Mouse (Mus musculus): Measurements from ENCODE around the gene Mettl22.

Gene Mettl22

DNA sequence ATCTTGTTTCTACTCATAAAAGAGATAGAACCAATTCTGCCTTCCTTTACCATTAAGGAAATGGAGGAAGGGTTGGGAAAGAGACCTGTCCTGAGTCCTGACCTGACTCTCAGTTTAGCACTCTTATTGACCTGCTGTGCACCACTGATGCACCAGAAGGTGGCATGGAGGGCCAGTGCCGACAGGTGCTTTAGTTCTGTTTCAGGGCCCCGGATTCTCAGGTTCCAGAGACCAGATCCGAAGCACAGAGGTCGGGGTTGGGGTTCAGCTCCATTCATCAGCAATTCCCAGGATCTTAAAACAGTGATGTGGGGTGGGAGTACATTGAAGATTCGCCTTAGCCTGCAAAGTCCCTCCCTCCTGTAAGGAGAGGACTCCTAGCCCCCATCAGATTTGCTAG, 42.2 kb downstream of the Mettl22 start:
- DNase-seq (ENCODE audit: low spot score) = no peak

DNA sequence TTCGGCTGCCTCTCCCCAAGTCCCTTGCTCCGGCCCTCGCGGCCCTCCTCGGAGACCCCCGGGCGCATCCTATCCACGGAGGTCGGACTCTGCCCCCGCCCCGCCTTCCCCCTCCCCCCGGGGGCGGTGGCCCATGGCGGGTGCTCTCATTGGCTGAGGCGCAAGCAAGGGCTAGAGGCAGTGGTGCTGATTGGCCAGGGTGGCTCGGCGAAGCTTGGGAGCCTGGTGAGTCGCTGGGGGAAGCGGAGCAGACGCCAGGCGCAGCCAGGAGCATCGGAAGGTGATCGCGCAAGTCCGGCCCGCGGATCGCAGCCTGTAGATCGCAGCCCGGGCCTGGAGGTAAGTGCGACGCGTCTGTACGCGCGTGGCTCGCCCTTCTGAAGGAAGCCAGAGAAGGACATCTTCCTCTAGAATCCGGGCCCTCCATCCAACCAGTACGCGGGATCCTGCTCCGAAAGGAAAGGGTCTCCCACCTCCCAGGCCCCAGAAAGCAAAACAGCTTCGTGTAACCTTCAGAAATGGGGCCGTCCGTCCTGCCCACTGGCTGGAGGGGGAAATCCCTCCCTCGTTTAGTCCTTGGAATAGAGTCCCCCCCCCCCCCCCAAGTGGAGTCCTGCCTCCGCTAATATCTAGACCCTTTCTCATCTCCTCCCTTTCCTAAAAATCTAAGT, 42.8 kb downstream of the Mettl22 start, which contains the start of gene Abat:
Gene Abat, plus strand, starts transcription at position 194 of the 671 bp plus-strand sequence.
- DNase-seq (ENCODE audit: low spot score) = peak; percentile 35

DNA sequence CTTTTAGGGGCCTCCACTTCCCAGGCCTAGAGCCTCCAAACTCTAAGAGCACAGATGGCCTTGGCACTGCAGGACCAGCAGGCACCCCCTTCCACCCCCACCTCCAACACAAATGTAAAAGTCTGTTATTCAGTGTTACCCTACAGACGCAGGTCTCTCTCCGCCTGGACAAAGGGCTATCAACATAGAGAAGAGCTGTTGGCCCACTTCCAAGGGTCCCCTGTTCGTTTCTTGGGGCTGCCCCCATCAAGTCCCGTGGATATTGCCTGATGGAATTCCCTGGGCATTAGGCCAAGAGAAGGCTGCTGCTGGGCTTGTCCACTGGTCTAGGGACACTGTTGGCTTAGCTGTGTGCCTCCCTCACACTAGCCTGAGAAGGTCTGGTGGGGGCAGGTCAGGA, 43.6 kb downstream of the Mettl22 start:
- DNase-seq (ENCODE audit: low spot score) = no peak

DNA sequence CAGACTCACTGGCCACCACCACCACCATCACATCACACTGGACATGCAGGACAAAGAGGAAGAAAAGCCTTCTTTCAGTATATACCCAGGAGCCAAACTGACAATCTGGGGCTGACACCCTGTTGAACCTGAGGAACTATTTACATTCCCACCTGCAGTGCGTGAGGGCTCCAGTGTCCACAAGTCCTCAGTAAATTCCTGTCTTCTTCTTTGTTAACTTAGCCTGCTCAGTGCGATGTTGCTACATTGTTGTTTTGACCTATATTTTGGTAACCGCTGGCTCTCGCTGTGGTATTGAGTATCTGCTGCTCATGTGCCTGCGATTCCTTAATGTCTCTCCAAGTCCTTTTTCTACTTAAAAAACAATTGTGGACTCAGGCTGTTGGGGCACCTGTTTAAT, 49.9 kb downstream of the Mettl22 start:
- no peak for DNase-seq (ENCODE audit: low spot score)

DNA sequence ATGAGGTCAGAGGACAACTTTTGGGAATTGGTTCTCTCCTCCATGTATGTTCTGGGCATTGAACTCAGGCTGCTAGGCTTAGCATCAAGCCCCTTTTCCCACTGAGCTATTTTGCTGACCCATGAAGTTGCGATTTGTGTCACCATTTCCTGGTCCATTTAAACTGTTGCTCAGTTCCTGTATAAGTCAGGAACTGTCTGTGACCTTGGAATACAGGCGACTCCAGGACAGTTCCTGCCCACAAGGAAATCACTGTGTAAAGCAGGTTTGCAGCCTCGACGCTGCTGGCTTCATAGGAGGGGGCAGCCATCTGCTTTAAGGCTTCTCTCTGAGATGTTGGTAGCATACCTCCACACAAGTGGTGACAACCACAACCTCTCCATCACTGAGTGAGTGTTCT, 50.7 kb downstream of the Mettl22 start:
- no peak for DNase-seq (ENCODE audit: low spot score)

DNA sequence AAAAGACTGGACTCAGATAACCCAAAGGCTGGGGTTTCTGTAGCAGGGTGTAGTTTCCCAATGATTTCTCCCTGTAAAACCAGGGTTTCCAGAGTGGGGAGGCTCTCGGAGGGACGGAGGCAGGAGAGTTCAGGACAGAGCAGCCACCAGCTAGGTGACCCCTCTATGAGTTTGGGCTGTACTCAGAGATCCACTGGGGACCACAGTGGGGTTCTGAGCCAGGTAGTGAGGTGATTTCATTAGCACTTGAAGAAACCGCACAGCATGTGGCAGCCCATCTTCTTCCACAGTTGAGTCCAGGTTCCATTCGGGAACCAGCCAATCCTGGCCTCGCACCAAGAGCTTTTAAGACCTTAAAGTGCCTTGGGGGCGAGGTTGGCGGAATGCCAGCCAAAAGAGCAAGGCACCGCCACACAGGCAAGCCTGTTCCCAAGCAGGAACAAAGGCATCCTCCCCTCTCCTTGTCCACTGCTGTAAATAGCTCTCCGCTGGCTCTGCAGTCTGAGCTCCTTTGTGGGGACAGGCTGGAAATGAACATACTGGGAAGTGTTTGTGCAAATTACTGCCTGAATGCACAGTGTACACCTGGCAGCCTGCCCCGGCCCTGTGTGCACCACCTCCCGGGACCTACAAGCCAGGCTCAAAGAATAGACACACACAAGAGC, 53.0 kb downstream of the Mettl22 start:
- no peak for DNase-seq (ENCODE audit: low spot score)

DNA sequence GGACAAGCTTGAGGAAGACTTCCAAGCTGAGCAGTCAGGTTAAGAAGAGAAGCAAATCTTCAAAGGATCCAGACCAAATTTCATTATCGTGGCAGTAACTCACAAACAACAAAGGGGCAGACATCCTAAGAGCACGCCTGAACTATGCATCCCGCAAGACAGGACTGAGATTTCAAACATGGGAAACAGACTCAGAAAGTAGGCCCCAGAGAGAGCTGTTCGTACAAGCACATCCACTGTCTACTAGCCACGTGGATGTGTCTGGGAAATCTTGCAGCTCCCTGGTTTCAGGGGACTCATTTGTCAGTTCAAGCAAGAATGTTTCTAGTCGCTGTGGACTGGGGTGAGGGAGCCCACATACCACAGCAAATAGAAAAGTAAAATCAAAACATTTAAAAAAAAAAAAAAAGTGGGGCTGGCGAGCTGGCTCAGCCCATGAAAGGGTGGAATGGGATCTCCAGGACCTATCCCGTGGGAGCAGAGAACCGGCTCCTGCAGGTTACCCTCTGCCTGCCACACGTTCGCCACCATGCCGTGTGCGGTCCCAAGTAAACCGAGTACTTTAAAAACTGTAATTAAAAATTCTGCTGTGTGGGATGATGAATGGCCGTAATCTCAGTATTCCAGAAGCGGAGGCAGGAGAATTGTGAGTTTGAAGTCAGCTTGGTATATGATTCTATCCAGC, 53.7 kb downstream of the Mettl22 start:
- no peak for DNase-seq (ENCODE audit: low spot score)

DNA sequence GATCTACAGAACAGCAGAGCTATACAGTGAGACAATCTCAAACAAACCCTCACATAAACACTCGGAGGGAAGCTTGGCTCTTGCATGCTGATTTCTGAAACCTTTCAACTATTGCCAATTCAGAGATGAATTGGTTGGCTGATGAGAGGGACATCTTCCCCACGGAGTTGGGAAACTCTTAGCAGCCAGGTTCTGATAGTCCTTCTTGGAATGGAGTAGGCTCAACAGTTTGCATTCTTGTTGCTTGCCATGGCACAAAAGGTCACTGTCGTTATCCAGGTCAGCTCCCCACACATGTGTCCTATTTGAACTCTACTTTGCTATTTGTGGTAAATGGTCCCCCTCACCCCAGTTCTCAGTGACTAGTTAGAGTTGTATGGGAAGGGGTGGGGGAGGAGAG, 54.7 kb downstream of the Mettl22 start:
- no peak for DNase-seq (ENCODE audit: low spot score)

DNA sequence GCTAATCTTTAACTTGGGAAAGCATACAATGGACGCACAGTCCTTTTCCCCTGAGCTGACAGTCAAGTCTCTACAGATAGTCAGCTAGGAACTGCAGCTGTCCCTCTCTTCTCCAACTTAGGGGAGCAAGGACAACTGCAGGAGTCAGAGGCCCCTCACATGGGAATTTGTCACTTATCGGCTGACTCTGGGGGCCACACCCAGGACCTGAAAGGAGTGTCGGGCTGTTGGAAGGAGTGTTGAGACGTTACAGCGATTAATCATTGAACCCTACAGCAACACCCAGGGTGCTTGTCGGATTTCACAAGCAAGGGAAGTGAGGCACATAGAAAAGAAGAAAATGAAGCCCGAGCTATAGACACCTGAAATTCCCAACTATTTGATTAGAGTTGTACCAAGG, 55.3 kb downstream of the Mettl22 start:
- no peak for DNase-seq (ENCODE audit: low spot score)

DNA sequence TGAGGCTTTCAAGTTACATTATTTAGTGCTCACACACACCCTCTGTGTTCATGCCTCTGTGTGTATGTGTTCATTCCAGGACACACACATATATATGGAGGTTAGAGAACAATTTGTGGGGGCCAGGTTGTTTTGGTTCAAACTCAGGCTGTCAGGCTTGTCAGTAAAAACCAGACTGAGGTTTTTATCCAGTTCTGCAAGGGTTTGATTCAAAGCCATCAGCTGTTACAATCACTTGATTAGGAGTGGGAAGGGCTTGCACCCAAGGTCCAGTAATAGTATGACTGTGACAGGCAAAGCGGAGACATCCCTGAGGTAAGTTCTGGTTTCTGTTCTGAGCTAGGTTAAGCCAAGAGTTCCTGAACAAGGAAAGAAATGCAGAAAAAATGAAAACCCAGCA, 58.8 kb downstream of the Mettl22 start:
- no peak for DNase-seq (ENCODE audit: low spot score)

DNA sequence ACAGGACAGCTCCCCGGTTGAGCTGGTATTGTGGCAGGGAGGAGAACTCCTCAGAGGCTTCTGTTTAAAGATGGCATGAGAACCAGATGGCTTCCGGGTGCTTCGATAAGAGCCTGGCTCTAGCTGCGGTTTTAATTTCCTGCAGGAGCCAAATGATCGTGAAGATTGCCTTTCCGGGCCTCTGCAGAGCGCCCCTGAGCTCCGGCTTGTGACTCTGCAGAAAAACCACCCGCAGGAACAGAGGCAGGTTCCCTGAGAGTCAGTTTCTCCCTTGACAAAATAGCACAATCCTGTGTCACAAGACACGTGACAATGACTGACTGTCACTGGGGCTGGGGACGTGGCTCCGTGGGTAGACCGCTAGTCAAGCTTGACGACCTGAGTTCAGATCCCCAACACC, 59.4 kb downstream of the Mettl22 start:
- peak; percentile 23 for DNase-seq (ENCODE audit: low spot score)

DNA sequence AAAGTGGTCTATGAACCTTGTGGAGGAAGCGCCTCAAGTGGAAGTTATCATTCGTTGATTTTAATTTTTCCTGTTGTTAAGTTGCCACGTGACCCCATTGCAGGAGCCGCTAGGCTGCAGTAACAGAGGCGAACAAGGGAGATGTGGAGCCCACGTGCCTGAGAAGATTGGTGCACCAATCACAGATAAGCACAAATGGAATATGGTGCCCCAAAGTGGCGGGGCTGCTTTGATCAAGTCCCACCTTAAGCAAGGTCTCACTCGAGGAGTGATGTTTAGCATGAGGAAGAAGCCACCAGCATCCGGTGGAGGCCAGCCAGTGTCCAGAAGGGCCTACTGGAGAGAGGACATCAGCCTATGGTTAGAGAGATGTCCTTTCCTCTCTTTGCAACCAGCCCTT, 61.9 kb downstream of the Mettl22 start:
- no peak for DNase-seq (ENCODE audit: low spot score)

DNA sequence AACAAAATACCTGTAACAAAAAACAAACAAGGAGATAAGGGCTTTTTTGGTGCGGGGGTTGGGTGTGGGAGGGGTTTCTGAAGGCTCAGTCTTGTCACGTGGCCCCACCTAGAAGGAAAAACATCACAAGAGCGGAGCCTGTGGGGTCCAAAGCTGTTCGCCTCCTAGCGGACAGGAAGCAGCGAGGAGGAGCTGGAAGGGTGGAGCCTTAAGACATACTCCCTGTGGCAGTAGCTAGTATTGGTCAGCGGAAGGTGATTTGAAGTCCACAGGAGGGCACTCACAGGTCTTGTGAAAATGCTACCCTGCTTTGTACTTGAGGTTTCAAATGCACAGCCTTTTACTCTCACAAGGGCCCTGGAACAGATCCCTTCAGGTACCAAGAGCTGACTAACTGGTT, 62.3 kb downstream of the Mettl22 start:
- no peak for DNase-seq (ENCODE audit: low spot score)

DNA sequence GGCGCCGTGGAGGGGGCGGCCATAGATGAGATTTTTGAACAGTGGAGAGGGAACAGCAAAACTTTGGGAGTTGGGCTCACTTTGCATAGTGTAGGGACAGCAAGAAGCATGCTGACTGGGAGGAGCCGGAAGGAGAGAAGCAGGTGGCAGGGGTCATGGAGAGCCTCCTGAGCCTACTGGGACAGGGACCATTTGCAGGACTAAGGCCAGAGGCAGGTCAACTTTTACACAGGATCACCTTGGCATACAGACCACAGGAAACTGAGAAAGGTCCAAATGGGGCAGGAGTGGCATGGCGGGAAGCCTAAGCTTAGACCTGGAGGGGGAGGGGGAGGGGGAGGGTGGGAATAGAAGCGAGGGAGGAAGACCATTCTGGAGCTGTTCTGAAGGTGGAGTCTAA, 62.9 kb downstream of the Mettl22 start:
- DNase-seq (ENCODE audit: low spot score) = no peak

DNA sequence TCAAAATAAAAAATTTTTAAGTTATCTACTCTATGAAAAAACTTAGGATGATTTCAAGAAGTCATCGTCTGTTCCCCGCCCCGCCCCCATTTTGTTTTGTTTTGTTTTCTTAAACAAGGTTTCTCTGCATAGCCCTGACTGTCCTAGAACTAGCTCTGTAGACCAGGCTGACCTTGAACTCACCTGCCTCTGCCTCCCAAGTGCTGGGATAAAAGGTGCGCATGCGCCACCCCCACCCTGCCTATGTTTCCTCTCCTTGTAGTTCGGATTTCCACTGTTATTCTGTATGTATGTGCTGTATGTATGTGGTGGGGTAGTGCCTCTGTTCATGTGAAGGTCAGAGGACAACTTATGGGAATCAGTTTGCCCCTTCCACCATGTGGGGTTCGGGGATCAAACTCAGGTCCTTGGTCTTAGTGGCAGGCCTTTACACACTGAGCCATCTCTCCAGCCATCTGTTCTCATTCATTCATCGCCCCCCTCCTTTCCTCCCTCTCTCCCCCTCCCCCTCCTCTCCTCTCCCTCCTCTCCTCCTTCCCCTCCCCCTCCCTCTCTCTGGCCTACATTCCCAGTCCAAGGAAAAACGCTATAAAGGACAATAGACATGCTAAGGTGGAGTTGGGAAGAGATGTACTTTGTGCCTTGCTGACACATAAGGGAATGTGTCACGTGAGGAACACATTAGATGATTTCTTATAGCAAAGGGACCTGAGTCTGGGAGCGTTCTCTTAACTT, 64.0 kb downstream of the Mettl22 start:
- no peak for DNase-seq (ENCODE audit: low spot score)

DNA sequence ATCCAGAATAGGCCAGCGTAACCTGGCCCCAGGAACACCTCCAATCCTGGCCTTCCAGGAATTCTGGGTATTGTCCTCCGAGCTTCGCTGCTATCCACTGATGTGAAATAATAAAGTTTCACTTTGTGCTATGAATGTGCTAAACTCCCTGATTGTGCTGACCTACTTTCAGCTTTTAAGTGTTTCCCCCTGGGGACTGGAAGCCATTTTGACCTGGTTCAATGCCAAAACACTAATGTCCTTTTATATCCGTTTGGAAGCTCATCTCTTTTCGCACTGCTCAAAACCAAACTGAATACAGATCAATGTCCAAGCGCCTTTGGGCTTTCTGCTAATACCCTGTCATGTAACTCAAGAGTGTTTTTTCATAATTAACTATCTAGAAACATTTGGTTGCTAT, 64.8 kb downstream of the Mettl22 start:
- DNase-seq (ENCODE audit: low spot score) = no peak

DNA sequence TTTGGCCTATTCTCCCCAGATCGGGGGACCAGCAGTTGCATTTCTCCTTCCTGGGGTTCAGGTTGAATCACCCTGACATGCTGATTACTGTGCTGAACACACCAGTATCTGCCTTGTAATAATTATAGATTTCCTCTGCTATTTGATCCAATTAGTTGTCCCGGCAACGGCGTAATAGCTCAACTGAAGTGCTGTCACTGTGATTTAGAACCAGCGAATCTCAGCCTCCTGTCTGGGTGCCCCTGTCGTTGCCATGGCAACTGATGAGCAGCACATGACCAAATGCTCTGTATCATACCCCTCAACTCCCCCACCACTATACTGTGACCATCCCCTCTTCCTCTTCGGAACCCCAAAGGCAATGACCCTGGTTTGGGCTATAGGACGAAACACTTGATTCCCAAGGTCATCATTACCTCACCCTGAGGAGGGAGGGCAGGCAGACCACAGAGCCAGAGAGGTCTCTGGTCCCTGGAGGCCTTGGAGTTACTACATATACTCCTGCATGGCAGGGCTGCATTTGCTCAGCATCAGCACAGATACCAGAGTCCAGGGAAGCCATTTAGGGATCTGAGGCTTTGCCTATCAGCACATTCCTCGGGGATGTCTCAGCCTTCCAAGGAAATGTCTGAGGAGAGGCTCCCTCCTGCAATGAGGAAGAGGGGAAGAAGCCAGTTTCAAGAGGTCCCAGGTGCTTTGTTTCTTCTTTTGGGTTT, 68.7 kb downstream of the Mettl22 start:
- DNase-seq (ENCODE audit: low spot score) = no peak
